Mouse (Mus musculus): ENCODE results near the gene Cand2. TPM values are rescaled to one million over a fixed set of nuclear protein-coding genes. Genes with fewer than 3 reads are reported as not detected.
A peak's percentile ranks its signal among the peaks of the same experiment; 100 is the strongest.

Cand2 gene
- polyA plus RNA-seq, 1 experiment from 2014 or later, result 16.7 TPM

GRCm38 (mm10) chr6:115755536-115755935 lies 18.8 kb upstream of the Cand2 start:
- H3K4me2 ChIP-seq (ENCODE audit: low read length), result no peak overlapping the region
- no peaks in the 10 kb centered on the region for H3K27me3 ChIP-seq (replicated peaks; ENCODE audit: control insufficient read depth, insufficient read depth, low read length)
- H3K4me1 ChIP-seq (replicated peaks; ENCODE audit: control insufficient read depth, insufficient read depth, low read length), result no peaks in the 10 kb centered on the region
- no peak overlapping the region for H3K9ac ChIP-seq (replicated peaks; ENCODE audit: low read depth, low read length)
- no peak for ATAC-seq
- no peak overlapping the region for H3K4me3 ChIP-seq (replicated peaks; ENCODE audit: low read length)
- H3K27ac ChIP-seq (ENCODE audit: low read length), result no peak overlapping the region
- WGBS, result 86% methylated on average over 7 of the region's 7 CpGs
- no peaks in the 10 kb centered on the region for H3K9me3 ChIP-seq (ENCODE audit: control insufficient read depth, low read length)
- H3K36me3 ChIP-seq (ENCODE audit: control insufficient read depth, insufficient read depth), result no peaks in the 10 kb centered on the region

DNA sequence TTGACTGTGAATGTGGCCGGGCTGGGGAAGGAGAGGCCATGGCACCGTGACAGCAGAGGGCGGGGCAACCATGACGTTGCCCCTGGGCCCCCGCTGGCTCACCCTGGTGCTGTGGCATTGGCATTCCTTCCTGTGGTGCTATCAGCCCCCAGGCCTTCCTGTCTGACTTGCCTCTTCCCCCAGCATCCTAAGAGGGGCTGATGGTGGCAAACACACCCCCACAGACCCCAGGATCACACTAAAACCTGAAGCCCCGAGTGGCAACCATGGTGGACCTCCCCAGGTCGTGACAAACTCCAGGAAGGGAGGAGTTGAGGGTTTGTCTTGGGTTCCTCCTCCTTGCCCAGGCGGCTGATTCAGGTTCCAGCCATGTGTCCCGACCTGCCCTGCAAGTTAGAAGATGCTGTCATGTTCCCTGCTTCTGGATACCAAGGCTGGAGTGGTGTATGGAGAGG lies 15.3 kb upstream of the Cand2 start:
- ATAC-seq, result no peak
- Histone ChIP-seq H3K27ac (ENCODE audit: low read length) (no peak overlapping the region), H3K9ac (replicated peaks; ENCODE audit: low read depth, low read length) (no peak overlapping the region), H3K4me3 (replicated peaks; ENCODE audit: low read length) (no peak overlapping the region), H3K27me3 (replicated peaks; ENCODE audit: control insufficient read depth, insufficient read depth, low read length) (no peaks in the 10 kb centered on the region), H3K4me2 (ENCODE audit: low read length) (no peak overlapping the region), H3K4me1 (replicated peaks; ENCODE audit: control insufficient read depth, insufficient read depth, low read length) (peaks cover 6% of the 10 kb centered on the region), H3K9me3 (ENCODE audit: control insufficient read depth, low read length) (no peaks in the 10 kb centered on the region), H3K36me3 (ENCODE audit: control insufficient read depth, insufficient read depth) (no peaks in the 10 kb centered on the region)
- WGBS, result 70% methylated on average over 9 of the region's 9 CpGs

DNA sequence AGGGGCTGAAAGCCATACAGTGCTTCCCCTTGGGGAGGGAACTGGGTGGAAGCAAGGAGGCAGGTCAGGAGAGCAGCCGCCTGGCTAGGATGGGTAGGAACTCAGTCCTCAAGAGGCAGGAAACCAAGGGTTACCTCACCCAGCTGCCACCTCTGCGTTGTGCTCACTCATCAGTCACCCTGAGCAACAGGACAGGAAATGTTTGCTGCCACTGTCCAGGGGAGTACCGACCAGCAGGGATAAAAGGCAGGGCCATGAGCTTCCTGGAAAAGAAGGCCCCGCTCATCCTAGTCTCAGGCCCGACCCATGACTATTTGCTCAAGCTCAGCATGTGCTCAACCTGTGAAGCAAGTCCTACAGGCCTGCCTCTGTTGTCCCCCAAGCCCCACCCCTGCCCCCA lies 14.9 kb upstream of the Cand2 start:
- Histone ChIP-seq H3K27me3 (replicated peaks; ENCODE audit: control insufficient read depth, insufficient read depth, low read length) (no peaks in the 10 kb centered on the region), H3K9me3 (ENCODE audit: control insufficient read depth, low read length) (no peaks in the 10 kb centered on the region), H3K36me3 (ENCODE audit: control insufficient read depth, insufficient read depth) (no peaks in the 10 kb centered on the region), H3K4me1 (replicated peaks; ENCODE audit: control insufficient read depth, insufficient read depth, low read length) (peaks cover 10% of the 10 kb centered on the region), H3K4me2 (ENCODE audit: low read length) (no peak overlapping the region), H3K9ac (replicated peaks; ENCODE audit: low read depth, low read length) (no peak overlapping the region), H3K27ac (ENCODE audit: low read length) (no peak overlapping the region), H3K4me3 (replicated peaks; ENCODE audit: low read length) (no peak overlapping the region)
- ATAC-seq, result no peak
- 77% methylated on average over 5 of the region's 5 CpGs for WGBS

GRCm38 (mm10) chr6:115760137-115760536 lies 14.2 kb upstream of the Cand2 start:
- no peaks in the 10 kb centered on the region for H3K27me3 ChIP-seq (replicated peaks; ENCODE audit: control insufficient read depth, insufficient read depth, low read length)
- WGBS, result 89% methylated on average over 4 of the region's 4 CpGs
- no peak overlapping the region for H3K4me3 ChIP-seq (replicated peaks; ENCODE audit: low read length)
- no peaks in the 10 kb centered on the region for H3K9me3 ChIP-seq (ENCODE audit: control insufficient read depth, low read length)
- peaks cover 11% of the 10 kb centered on the region for H3K4me1 ChIP-seq (replicated peaks; ENCODE audit: control insufficient read depth, insufficient read depth, low read length)
- ATAC-seq, result no peak
- no peak overlapping the region for H3K27ac ChIP-seq (ENCODE audit: low read length)
- no peak overlapping the region for H3K4me2 ChIP-seq (ENCODE audit: low read length)
- H3K36me3 ChIP-seq (ENCODE audit: control insufficient read depth, insufficient read depth), result no peaks in the 10 kb centered on the region
- H3K9ac ChIP-seq (replicated peaks; ENCODE audit: low read depth, low read length), result no peak overlapping the region

GRCm38 (mm10) chr6:115760982-115761381 lies 13.4 kb upstream of the Cand2 start:
- no peaks in the 10 kb centered on the region for H3K9me3 ChIP-seq (ENCODE audit: control insufficient read depth, low read length)
- H3K36me3 ChIP-seq (ENCODE audit: control insufficient read depth, insufficient read depth), result no peaks in the 10 kb centered on the region
- peaks cover 11% of the 10 kb centered on the region for H3K4me1 ChIP-seq (replicated peaks; ENCODE audit: control insufficient read depth, insufficient read depth, low read length)
- H3K9ac ChIP-seq (replicated peaks; ENCODE audit: low read depth, low read length), result no peak overlapping the region
- 60% methylated on average over 4 of the region's 4 CpGs for WGBS
- H3K27me3 ChIP-seq (replicated peaks; ENCODE audit: control insufficient read depth, insufficient read depth, low read length), result no peaks in the 10 kb centered on the region
- H3K4me2 ChIP-seq (ENCODE audit: low read length), result no peak overlapping the region
- no peak overlapping the region for H3K4me3 ChIP-seq (replicated peaks; ENCODE audit: low read length)
- H3K27ac ChIP-seq (ENCODE audit: low read length), result no peak overlapping the region
- no peak for ATAC-seq

DNA sequence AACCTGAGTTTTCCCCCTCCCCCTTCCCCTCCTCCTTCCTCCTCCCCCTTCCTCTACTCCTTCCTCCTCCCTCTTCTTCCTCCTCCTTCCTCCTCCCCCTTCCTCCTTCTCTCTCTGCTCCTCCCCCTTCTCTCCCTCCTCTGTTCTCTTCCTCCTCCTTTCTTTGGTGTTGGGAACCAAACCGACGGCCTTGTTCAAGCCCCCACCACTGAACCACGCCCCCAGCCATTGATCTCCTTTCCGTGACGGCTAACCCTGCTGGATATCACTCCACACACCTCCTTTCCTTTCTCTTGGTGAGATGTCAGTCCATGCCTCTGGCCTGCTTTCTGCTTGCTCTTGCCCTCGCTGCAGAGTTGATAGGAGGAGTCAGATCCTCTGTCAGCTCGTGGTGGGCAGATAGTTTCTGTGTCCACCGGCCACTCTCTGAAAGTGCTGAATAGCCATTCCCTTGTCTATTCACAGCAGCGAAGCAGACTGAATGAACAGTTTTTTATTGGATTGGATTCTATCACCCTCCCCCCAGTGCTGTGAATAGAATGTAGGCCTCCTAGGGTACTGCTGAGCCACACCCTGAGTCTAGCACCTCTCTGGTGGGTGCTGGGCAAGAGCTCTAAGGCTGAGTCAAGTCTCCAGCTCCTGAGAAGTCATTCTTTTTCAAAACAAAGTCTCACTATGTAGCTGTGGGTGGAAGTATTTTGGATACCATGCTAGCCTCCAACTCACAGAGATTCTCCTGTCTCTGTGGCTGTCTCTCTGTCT lies 12.2 kb upstream of the Cand2 start, which contains the start of gene Tmem40:
Tmem40 (minus strand) TSS at position 416 of the 762 bp plus-strand sequence.
- WGBS, result under 1% methylated on average over 9 of the region's 9 CpGs
- Histone ChIP-seq H3K9me3 (ENCODE audit: control insufficient read depth, low read length) (no peaks in the 10 kb centered on the region), H3K4me3 (replicated peaks; ENCODE audit: low read length) (no peak within 1 kb of the TSS), H3K9ac (replicated peaks; ENCODE audit: low read depth, low read length) (no peak within 1 kb of the TSS), H3K4me1 (replicated peaks; ENCODE audit: control insufficient read depth, insufficient read depth, low read length) (peaks cover 11% of the 10 kb centered on the region), H3K4me2 (ENCODE audit: low read length) (no peak within 1 kb of the TSS; the same call in 1 of the 2 replicates), H3K27me3 (replicated peaks; ENCODE audit: control insufficient read depth, insufficient read depth, low read length) (no peaks in the 10 kb centered on the region), H3K36me3 (ENCODE audit: control insufficient read depth, insufficient read depth) (no peaks in the 10 kb centered on the region), H3K27ac (ENCODE audit: low read length) (no peak within 1 kb of the TSS)
- no peak for ATAC-seq

DNA sequence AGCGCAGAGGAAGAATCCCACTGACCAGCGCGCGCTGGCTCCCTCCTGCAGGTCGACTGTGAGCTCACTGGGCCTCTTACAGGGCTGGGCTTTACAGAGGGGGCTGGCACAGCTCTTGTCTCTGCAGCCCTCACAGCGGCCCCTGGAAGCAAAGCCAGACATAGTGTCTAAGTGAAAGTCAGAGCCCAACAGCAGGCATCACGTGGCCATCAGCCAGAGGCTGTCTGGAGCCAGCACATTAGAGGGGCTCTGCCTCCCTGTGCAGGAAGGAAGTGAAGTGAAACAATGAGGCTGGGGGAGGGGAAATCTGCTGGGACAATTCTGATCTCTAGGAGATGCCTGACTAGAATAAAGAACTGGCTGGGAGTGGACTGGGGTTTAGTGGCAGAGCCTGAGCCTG lies 10.2 kb upstream of the Cand2 start:
- Histone ChIP-seq H3K27me3 (replicated peaks; ENCODE audit: control insufficient read depth, insufficient read depth, low read length) (no peaks in the 10 kb centered on the region), H3K4me3 (replicated peaks; ENCODE audit: low read length) (no peak overlapping the region), H3K9ac (replicated peaks; ENCODE audit: low read depth, low read length) (peak overlapping the region; percentile 41), H3K9me3 (ENCODE audit: control insufficient read depth, low read length) (no peaks in the 10 kb centered on the region), H3K4me1 (replicated peaks; ENCODE audit: control insufficient read depth, insufficient read depth, low read length) (peaks cover 11% of the 10 kb centered on the region), H3K27ac (ENCODE audit: low read length) (peak overlapping the region; percentile 66), H3K36me3 (ENCODE audit: control insufficient read depth, insufficient read depth) (no peaks in the 10 kb centered on the region), H3K4me2 (ENCODE audit: low read length) (peak overlapping the region; percentile 7)
- WGBS, result 6% methylated on average over 7 of the region's 7 CpGs
- peak; percentile 93 for ATAC-seq

DNA sequence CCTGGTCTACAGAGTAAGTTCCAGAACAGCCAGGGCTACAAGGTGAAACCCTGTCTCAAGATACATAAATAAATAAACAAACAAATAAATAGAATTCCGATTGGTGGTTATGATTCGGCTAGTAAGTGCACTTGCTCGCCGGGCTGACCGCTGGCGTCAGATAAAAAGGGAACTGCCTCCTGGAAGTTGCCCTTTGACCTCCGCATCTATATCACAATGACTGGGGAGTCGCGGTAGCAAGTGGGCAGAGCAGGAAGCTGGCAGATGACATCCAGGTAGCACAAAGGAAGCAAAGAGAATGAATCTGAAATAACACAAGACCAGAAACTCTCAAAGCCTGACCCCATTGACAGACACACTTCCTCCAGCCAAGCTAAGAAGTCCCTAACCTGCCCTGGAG lies 7.0 kb upstream of the Cand2 start:
- H3K36me3 ChIP-seq (ENCODE audit: control insufficient read depth, insufficient read depth), result no peaks in the 10 kb centered on the region
- peaks cover 7% of the 10 kb centered on the region for H3K4me1 ChIP-seq (replicated peaks; ENCODE audit: control insufficient read depth, insufficient read depth, low read length)
- no peak overlapping the region for H3K9ac ChIP-seq (replicated peaks; ENCODE audit: low read depth, low read length)
- H3K4me2 ChIP-seq (ENCODE audit: low read length), result no peak overlapping the region
- H3K9me3 ChIP-seq (ENCODE audit: control insufficient read depth, low read length), result no peaks in the 10 kb centered on the region
- H3K27me3 ChIP-seq (replicated peaks; ENCODE audit: control insufficient read depth, insufficient read depth, low read length), result no peaks in the 10 kb centered on the region
- 52% methylated on average over 9 of the region's 9 CpGs for WGBS
- no peak overlapping the region for H3K27ac ChIP-seq (ENCODE audit: low read length)
- no peak for ATAC-seq
- H3K4me3 ChIP-seq (replicated peaks; ENCODE audit: low read length), result no peak overlapping the region

- no peaks in the 10 kb centered on the region for H3K36me3 ChIP-seq (ENCODE audit: control insufficient read depth, insufficient read depth)
- H3K9me3 ChIP-seq (ENCODE audit: control insufficient read depth, low read length), result no peaks in the 10 kb centered on the region
- H3K4me2 ChIP-seq (ENCODE audit: low read length), result no peak overlapping the region
- H3K27me3 ChIP-seq (replicated peaks; ENCODE audit: control insufficient read depth, insufficient read depth, low read length), result no peaks in the 10 kb centered on the region
- no peak for ATAC-seq
- H3K9ac ChIP-seq (replicated peaks; ENCODE audit: low read depth, low read length), result no peak overlapping the region
- peaks cover 7% of the 10 kb centered on the region for H3K4me1 ChIP-seq (replicated peaks; ENCODE audit: control insufficient read depth, insufficient read depth, low read length)
- no peak overlapping the region for H3K4me3 ChIP-seq (replicated peaks; ENCODE audit: low read length)
- 94% methylated on average over 4 of the region's 4 CpGs for WGBS
- H3K27ac ChIP-seq (ENCODE audit: low read length), result no peak overlapping the region
Observed at GRCm38 (mm10) chr6:115768207-115768606, 6.1 kb upstream of the Cand2 start.

All from forebrain, embryonic 16.5 days (tissue).